Comparison of ENCODE assay signal across 8 mouse cellular contexts in genomic region chr5:143818461-143818860, GRCm38 (mm10). TPM values are rescaled to one million over a fixed set of nuclear protein-coding genes. Genes with fewer than 3 reads are reported as not detected.
DNase-seq lines count a peak whose midpoint lies in the region; ATAC-seq and TF ChIP-seq lines count a peak whose summit lies in the region.

No protein-coding gene starts in this region.

- WGBS in spleen, adult 2 months: 7% methylated on average over 10 of the region's 10 CpGs
- WGBS in limb, embryonic 14.5 days: 15% methylated on average over 10 of the region's 10 CpGs
- 8% methylated on average over 10 of the region's 10 CpGs for WGBS in stomach, embryonic 16.5 days

- H3K9ac ChIP-seq in limb, embryonic 14.5 days (ENCODE audit: low read depth, low read length, severe bottlenecking): peak overlapping the region; percentile 67
- H3K9ac ChIP-seq in stomach, embryonic 16.5 days (ENCODE audit: low read length): peak overlapping the region; percentile 92

- peak; percentile 19 for ATAC-seq in erythroblast, adult 5-6 weeks (replicated peaks; ENCODE audit: low FRiP score, poor library complexity, severe bottlenecking)
- no peak for ATAC-seq in limb, embryonic 14.5 days (ENCODE audit: low FRiP score, low read depth)
- ATAC-seq in stomach, embryonic 16.5 days (ENCODE audit: insufficient read depth, low FRiP score): no peak

- H3K9me3 ChIP-seq in limb, embryonic 14.5 days (ENCODE audit: control insufficient read depth, low read length): no peaks in the 10 kb centered on the region
- no peaks in the 10 kb centered on the region for H3K9me3 ChIP-seq in stomach, embryonic 16.5 days (replicated peaks; ENCODE audit: control insufficient read depth, low read length)

- TF ChIP-seq CTCF in spleen, adult 2 months (IDR thresholded peaks at IDR 0.05; ENCODE audit: extremely low read depth, insufficient read depth, insufficient read length, insufficient replicate concordance): no peak

- H3K4me1 ChIP-seq in spleen, adult 2 months (ENCODE audit: control insufficient read depth, insufficient read depth, insufficient read length): peaks cover 6% of the 10 kb centered on the region
- peaks cover 10% of the 10 kb centered on the region for H3K4me1 ChIP-seq in limb, embryonic 14.5 days (ENCODE audit: control insufficient read depth, insufficient read depth, low read length)
- H3K4me1 ChIP-seq in stomach, embryonic 16.5 days (ENCODE audit: control insufficient read depth, insufficient read depth, low read length): peaks cover 11% of the 10 kb centered on the region

- no peaks in the 10 kb centered on the region for H3K36me3 ChIP-seq in spleen, adult 2 months (ENCODE audit: control insufficient read depth, insufficient read depth, low read length)
- no peaks in the 10 kb centered on the region for H3K36me3 ChIP-seq in limb, embryonic 14.5 days (ENCODE audit: control insufficient read depth, insufficient read depth, low read length)
- no peaks in the 10 kb centered on the region for H3K36me3 ChIP-seq in stomach, embryonic 16.5 days (ENCODE audit: control insufficient read depth, insufficient read depth, low read length)

- peak overlapping the region; percentile 55 for H3K4me2 ChIP-seq in limb, embryonic 14.5 days (replicated peaks; ENCODE audit: low read depth, low read length, severe bottlenecking)
- H3K4me2 ChIP-seq in stomach, embryonic 16.5 days (ENCODE audit: low read depth, low read length): peak overlapping the region; percentile 79

- no peaks in the 10 kb centered on the region for H3K27me3 ChIP-seq in spleen, adult 2 months (ENCODE audit: control insufficient read depth, insufficient read depth, low read length)
- no peaks in the 10 kb centered on the region for H3K27me3 ChIP-seq in limb, embryonic 14.5 days (ENCODE audit: control insufficient read depth, insufficient read depth, low read length)
- H3K27me3 ChIP-seq in stomach, embryonic 16.5 days (ENCODE audit: control insufficient read depth, insufficient read depth, low read length): no peaks in the 10 kb centered on the region

- DNase-seq in spleen, adult 2 months (ENCODE audit: low read depth in 1 of 2, low spot score in 2 of 2): no peak
- DNase-seq in spleen, postnatal 14 days (ENCODE audit: low spot score in 2 of 2): no peak
- DNase-seq in limb, embryonic 14.5 days (ENCODE audit: low spot score): no peak
- DNase-seq in layer of hippocampus, postnatal 25 days (ENCODE audit: extremely low spot score in 1 of 2, low spot score in 1 of 2): no peak
- DNase-seq in adrenal gland, adult 18-20 months (ENCODE audit: low spot score in 2 of 2): no peak
- no peak for DNase-seq in gastrocnemius, postnatal 25 days

- TF ChIP-seq POLR2A in spleen, adult 2 months (IDR thresholded peaks at IDR 0.05; ENCODE audit: low read depth, low read length): no peak
- TF ChIP-seq POLR2A in limb, embryonic 14.5 days (IDR thresholded peaks at IDR 0.05; ENCODE audit: borderline replicate concordance, extremely low read depth, insufficient read depth, insufficient read length): no peak

- peak overlapping the region; percentile 97 for H3K4me3 ChIP-seq in spleen, adult 2 months (ENCODE audit: extremely low read depth, insufficient read depth, insufficient read length)
- peak overlapping the region; percentile 80 for H3K4me3 ChIP-seq in limb, embryonic 14.5 days (replicated peaks; ENCODE audit: low read length)
- H3K4me3 ChIP-seq in stomach, embryonic 16.5 days (replicated peaks; ENCODE audit: low read length): peak overlapping the region; percentile 91

- peak overlapping the region; percentile 57 for H3K27ac ChIP-seq in spleen, adult 2 months (ENCODE audit: insufficient read depth, low read length)
- no peak overlapping the region for H3K27ac ChIP-seq in limb, embryonic 14.5 days (replicated peaks; ENCODE audit: low read depth, low read length)
- no peak overlapping the region for H3K27ac ChIP-seq in stomach, embryonic 16.5 days (ENCODE audit: low read length)

RNA-seq across cellular contexts. Expression of gene Eif2ak1, which starts 0.9 kb away (rescaled TPM):
- polyA plus RNA-seq in spleen, adult 2 months (2012; rRNA removed): 23.4 and 23.8 TPM in 2 replicates
- 338 and 412 TPM in 2 replicates for total RNA-seq in erythroblast, adult 5-6 weeks (2015; ENCODE audit: low replicate concordance)
- 746 and 827 TPM in 2 replicates for total RNA-seq in erythroblast, adult 5-6 weeks (2017; ENCODE audit: low replicate concordance)
- polyA plus RNA-seq in limb, embryonic 14.5 days (2012; rRNA removed): 24.7 and 25.8 TPM in 2 replicates
- 40.6 and 44.8 TPM in 2 replicates for polyA plus RNA-seq in limb, embryonic 14.5 days (2014; fragmentation: Nextera tagmentation; extraction: Ambion mirVana)
- polyA plus RNA-seq in stomach, embryonic 16.5 days (2015; fragmentation: Nextera tagmentation; extraction: Ambion mirVana): 33.6 and 35.0 TPM in 2 replicates
- total RNA-seq in layer of hippocampus, postnatal 25 days (2021): 10 to 100 TPM; 41.3 to 41.7 TPM
- 10 to 100 TPM; 33.5 to 41.7 TPM for total RNA-seq in adrenal gland, adult 18-20 months (2021)
- total RNA-seq in gastrocnemius, postnatal 25 days (2021): 10 to 100 TPM; 22.8 to 23.6 TPM

Comparison
In these comparisons a context has a peak if more than half of its experiments do, and no peak if none do; other contexts are left out.
1. RNA of gene Eif2ak1, which starts 0.9 kb away (total RNA-seq): 338 to 827 TPM in erythroblast, adult 5-6 weeks; 41.3 to 41.7 TPM in layer of hippocampus, postnatal 25 days, 33.5 to 41.7 TPM in adrenal gland, adult 18-20 months and 22.8 to 23.6 TPM in gastrocnemius, postnatal 25 days; every median in the first group is over 4 times any median in the second.
2. Peak in every context shown above with its lines, with median percentiles within 50 percentile points of each other: H3K4me3 ChIP-seq.